Mouse (Mus musculus): ENCODE data around the gene Pak4. TPM values are rescaled to one million over a fixed set of nuclear protein-coding genes. Genes with fewer than 3 reads are reported as not detected.

Gene Pak4
- polyA plus RNA-seq, 1 experiment from 2014 or later, result 43.4 TPM

GRCm38 (mm10) chr7:28557708-28558107 lies 40.3 kb downstream of the Pak4 start:
- Histone ChIP-seq H3K4me1 (no peaks in the 10 kb centered on the region), H3K4me2 (replicated peaks) (no peak overlapping the region), H3K4me3 (no peak overlapping the region), H3K9ac (no peak overlapping the region), H3K36me3 (peaks cover 40% of the 10 kb centered on the region), H3K27ac (no peak overlapping the region), H3K9me3 (no peaks in the 10 kb centered on the region), H3K27me3 (no peaks in the 10 kb centered on the region)
- ATAC-seq (ENCODE audit: insufficient number of reproducible peaks, insufficient read depth, low FRiP score, low TSS enrichment), result no peak
- WGBS, result 79% methylated on average over 6 of the region's 6 CpGs

- H3K27ac ChIP-seq, result no peak overlapping the region
- H3K9me3 ChIP-seq, result no peaks in the 10 kb centered on the region
- H3K36me3 ChIP-seq, result peaks cover 34% of the 10 kb centered on the region
- H3K4me1 ChIP-seq, result no peaks in the 10 kb centered on the region
- H3K9ac ChIP-seq, result no peak overlapping the region
- no peak overlapping the region for H3K4me3 ChIP-seq
- no peaks in the 10 kb centered on the region for H3K27me3 ChIP-seq
- no peak for ATAC-seq (ENCODE audit: insufficient number of reproducible peaks, insufficient read depth, low FRiP score, low TSS enrichment)
- WGBS, result 79% methylated on average over 5 of the region's 5 CpGs
- H3K4me2 ChIP-seq (replicated peaks), result no peak overlapping the region
Observed at GRCm38 (mm10) chr7:28557069-28557468, 40.9 kb downstream of the Pak4 start.

- Histone ChIP-seq H3K36me3 (peaks cover 26% of the 10 kb centered on the region), H3K27me3 (no peaks in the 10 kb centered on the region), H3K9me3 (no peaks in the 10 kb centered on the region), H3K9ac (no peak overlapping the region), H3K4me1 (no peaks in the 10 kb centered on the region), H3K27ac (no peak overlapping the region), H3K4me3 (no peak overlapping the region), H3K4me2 (replicated peaks) (no peak overlapping the region)
- 16% methylated on average over 5 of the region's 5 CpGs for WGBS
- ATAC-seq (ENCODE audit: insufficient number of reproducible peaks, insufficient read depth, low FRiP score, low TSS enrichment), result no peak
Observed at GRCm38 (mm10) chr7:28555939-28556535, 41.9 kb downstream of the Pak4 start.

- 92% methylated on average over 6 of the region's 6 CpGs for WGBS
- no peaks in the 10 kb centered on the region for H3K4me1 ChIP-seq
Observed at GRCm38 (mm10) chr7:28553076-28553475, 44.9 kb downstream of the Pak4 start.

GRCm38 (mm10) chr7:28547628-28548027 lies 50.4 kb downstream of the Pak4 start:
- peaks cover 50% of the 10 kb centered on the region for H3K27me3 ChIP-seq
- ATAC-seq (ENCODE audit: insufficient number of reproducible peaks, insufficient read depth, low FRiP score, low TSS enrichment), result no peak
- H3K9ac ChIP-seq, result no peak overlapping the region
- no peaks in the 10 kb centered on the region for H3K9me3 ChIP-seq
- no peak overlapping the region for H3K27ac ChIP-seq
- peaks cover 15% of the 10 kb centered on the region for H3K4me1 ChIP-seq
- no peaks in the 10 kb centered on the region for H3K36me3 ChIP-seq
- no peak overlapping the region for H3K4me3 ChIP-seq
- H3K4me2 ChIP-seq (replicated peaks), result no peak overlapping the region
- 62% methylated on average over 7 of the region's 7 CpGs for WGBS

More at GRCm38 (mm10) chr7:28553076-28553475, 44.9 kb downstream of the Pak4 start:
- H3K36me3 ChIP-seq, result no peaks in the 10 kb centered on the region
- no peak overlapping the region for H3K4me2 ChIP-seq (replicated peaks)
- ATAC-seq (ENCODE audit: insufficient number of reproducible peaks, insufficient read depth, low FRiP score, low TSS enrichment), result no peak
- H3K9me3 ChIP-seq, result no peaks in the 10 kb centered on the region
- peaks cover 5% of the 10 kb centered on the region; the same call in 1 of the 2 replicates for H3K27me3 ChIP-seq
- H3K4me3 ChIP-seq, result no peak overlapping the region
- no peak overlapping the region for H3K27ac ChIP-seq
- H3K9ac ChIP-seq, result no peak overlapping the region

- 11% methylated on average over 5 of the region's 5 CpGs for WGBS
- H3K4me3 ChIP-seq, result peak within 1 kb of the TSS; percentile 29
- H3K36me3 ChIP-seq, result no peaks in the 10 kb centered on the region
- H3K9me3 ChIP-seq, result no peaks in the 10 kb centered on the region
- peak within 1 kb of the TSS; percentile 33 for H3K9ac ChIP-seq
- peaks cover 50% of the 10 kb centered on the region for H3K27me3 ChIP-seq
- peak within 1 kb of the TSS; percentile 48 for H3K4me2 ChIP-seq (replicated peaks)
- peaks cover 15% of the 10 kb centered on the region for H3K4me1 ChIP-seq
- H3K27ac ChIP-seq, result no peak within 1 kb of the TSS
- no peak for ATAC-seq (ENCODE audit: insufficient number of reproducible peaks, insufficient read depth, low FRiP score, low TSS enrichment)
Observed at GRCm38 (mm10) chr7:28547154-28547553, 50.8 kb downstream of the Pak4 start, which contains the start of gene Nccrp1. TSS of gene Nccrp1 (minus strand) at chr7:28547254.

GRCm38 (mm10) chr7:28546649-28547048 lies 51.3 kb downstream of the Pak4 start:
- Histone ChIP-seq H3K9me3 (no peaks in the 10 kb centered on the region), H3K4me1 (peaks cover 15% of the 10 kb centered on the region), H3K9ac (peak overlapping the region; percentile 33; the same call in 1 of the 2 replicates), H3K36me3 (no peaks in the 10 kb centered on the region), H3K4me3 (peak overlapping the region; percentile 29), H3K4me2 (replicated peaks) (peak overlapping the region; percentile 48), H3K27ac (no peak overlapping the region), H3K27me3 (peaks cover 50% of the 10 kb centered on the region)
- no peak for ATAC-seq (ENCODE audit: insufficient number of reproducible peaks, insufficient read depth, low FRiP score, low TSS enrichment)
- WGBS, result 2% methylated on average over 22 of the region's 22 CpGs

GRCm38 (mm10) chr7:28545891-28546210 lies 52.1 kb downstream of the Pak4 start:
- no peak for ATAC-seq (ENCODE audit: insufficient number of reproducible peaks, insufficient read depth, low FRiP score, low TSS enrichment)
- Histone ChIP-seq H3K4me2 (replicated peaks) (no peak overlapping the region), H3K9ac (no peak overlapping the region), H3K27me3 (peaks cover 50% of the 10 kb centered on the region), H3K4me3 (no peak overlapping the region), H3K27ac (no peak overlapping the region), H3K9me3 (no peaks in the 10 kb centered on the region), H3K4me1 (peaks cover 15% of the 10 kb centered on the region), H3K36me3 (no peaks in the 10 kb centered on the region)
- 45% methylated on average over 7 of the region's 7 CpGs for WGBS

GRCm38 (mm10) chr7:28545048-28545890 lies 52.7 kb downstream of the Pak4 start:
- 24% methylated on average over 13 of the region's 14 CpGs for WGBS

GRCm38 (mm10) chr7:28544051-28544601 lies 53.9 kb downstream of the Pak4 start:
- WGBS, result 3% methylated on average over 27 of the region's 27 CpGs
- H3K4me2 ChIP-seq (replicated peaks), result peak overlapping the region; percentile 35
- no peaks in the 10 kb centered on the region for H3K9me3 ChIP-seq
- ATAC-seq (ENCODE audit: insufficient number of reproducible peaks, insufficient read depth, low FRiP score, low TSS enrichment), result no peak
- no peaks in the 10 kb centered on the region for H3K36me3 ChIP-seq
- H3K9ac ChIP-seq, result no peak overlapping the region
- peaks cover 50% of the 10 kb centered on the region for H3K27me3 ChIP-seq
- peaks cover 15% of the 10 kb centered on the region for H3K4me1 ChIP-seq
- H3K4me3 ChIP-seq, result peak overlapping the region; percentile 2; the same call in 1 of the 2 replicates
- no peak overlapping the region for H3K27ac ChIP-seq

More at GRCm38 (mm10) chr7:28545048-28545890, 52.7 kb downstream of the Pak4 start:
- Histone ChIP-seq H3K27me3 (peaks cover 50% of the 10 kb centered on the region), H3K36me3 (no peaks in the 10 kb centered on the region), H3K4me2 (replicated peaks) (no peak overlapping the region), H3K9me3 (no peaks in the 10 kb centered on the region), H3K4me3 (no peak overlapping the region), H3K4me1 (peaks cover 15% of the 10 kb centered on the region), H3K27ac (no peak overlapping the region), H3K9ac (no peak overlapping the region)
- 0 out of 2 replicates have a peak, but pooled peaks have one; percentile 16 for ATAC-seq (ENCODE audit: insufficient number of reproducible peaks, insufficient read depth, low FRiP score, low TSS enrichment)

- H3K27me3 ChIP-seq, result peaks cover 20% of the 10 kb centered on the region
- H3K4me2 ChIP-seq (replicated peaks), result no peak within 1 kb of the TSS
- H3K9me3 ChIP-seq, result no peaks in the 10 kb centered on the region
- WGBS, result 78% methylated on average over 4 of the region's 4 CpGs
- no peak within 1 kb of the TSS for H3K27ac ChIP-seq
- no peak within 1 kb of the TSS for H3K4me3 ChIP-seq
- 0 out of 2 replicates have a peak, but pooled peaks cover 5% of the 10 kb centered on the region for H3K4me1 ChIP-seq
- H3K36me3 ChIP-seq, result no peaks in the 10 kb centered on the region
- H3K9ac ChIP-seq, result no peak within 1 kb of the TSS
- ATAC-seq (ENCODE audit: insufficient number of reproducible peaks, insufficient read depth, low FRiP score, low TSS enrichment), result no peak
Observed at GRCm38 (mm10) chr7:28540526-28540925, 57.5 kb downstream of the Pak4 start, which contains the start of gene Sycn. TSS of gene Sycn (plus strand) at chr7:28540885.
